Mouse (Mus musculus): ENCODE results near the gene Kptn.

Gene Kptn

DNA sequence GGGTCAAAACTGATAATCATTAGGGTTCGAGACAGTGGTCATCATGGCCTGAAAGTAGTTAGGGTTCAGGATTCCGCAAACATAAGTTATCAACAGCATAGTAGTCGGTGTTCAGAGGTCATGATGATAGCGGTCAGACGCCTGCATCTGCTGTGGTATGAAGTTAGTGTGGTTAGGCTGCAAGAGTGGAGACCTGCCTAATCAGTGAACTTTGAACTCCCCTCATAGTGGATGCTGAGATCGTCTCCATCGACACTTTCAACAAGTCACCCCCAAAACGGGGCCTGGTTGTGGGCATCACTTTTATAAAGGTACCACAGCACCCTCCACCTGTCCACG is 536 bp downstream of the Kptn start:
- no peak for DNase-seq (ENCODE audit: low read depth)

GRCm38 (mm10) chr7:16125829-16126228 is 6.1 kb downstream of the Kptn start:
- DNase-seq (ENCODE audit: low read depth): no peak

- no peak for DNase-seq (ENCODE audit: low read depth)
Measured at GRCm38 (mm10) chr7:16128344-16128743, 8.6 kb downstream of the Kptn start.

DNA sequence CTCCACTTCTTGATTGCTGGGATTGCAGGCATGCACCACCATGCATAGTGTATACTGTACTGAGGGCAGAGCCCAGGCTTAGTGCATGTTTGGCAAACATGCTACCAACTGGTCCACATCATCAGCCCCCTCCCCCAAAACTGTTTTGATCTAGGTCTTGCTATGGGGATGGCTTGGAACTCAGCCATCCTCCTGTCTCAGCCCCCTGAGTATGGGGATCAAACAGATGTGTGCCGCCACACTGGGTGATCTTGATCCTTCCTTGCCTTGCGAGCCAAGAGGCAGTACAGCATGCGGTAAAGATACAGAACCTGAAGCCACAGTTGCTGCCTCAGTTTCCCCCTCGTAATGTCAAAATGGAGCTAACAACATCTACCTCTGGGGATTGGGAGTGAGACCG is 9.2 kb downstream of the Kptn start:
- no peak for DNase-seq (ENCODE audit: low read depth)

DNA sequence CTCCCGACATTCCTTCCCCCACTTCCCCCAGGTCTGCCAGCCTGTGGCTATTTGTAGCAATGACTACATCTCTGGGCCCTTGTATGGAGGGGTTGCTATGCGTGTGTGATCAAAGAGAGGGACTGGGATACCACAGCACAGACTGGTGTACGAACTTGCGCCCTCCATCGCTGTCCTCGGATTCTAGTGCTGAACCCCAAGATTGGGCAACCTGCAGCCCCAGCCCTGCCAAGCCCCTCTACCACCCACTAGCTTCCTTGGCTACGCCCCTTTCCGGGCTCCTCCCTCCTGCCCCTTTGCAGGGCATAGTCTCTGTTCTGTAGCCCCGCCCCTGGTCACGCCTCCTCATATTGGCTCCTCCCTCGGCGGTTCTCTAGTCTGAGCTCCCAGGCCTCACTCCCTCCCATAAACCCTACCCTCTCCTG is 9.7 kb downstream of the Kptn start, which contains the start of gene Slc8a2:
Slc8a2 (plus strand) TSS at position 406 of the 425 bp plus-strand sequence.
- DNase-seq (ENCODE audit: low read depth): peak; percentile 40

DNA sequence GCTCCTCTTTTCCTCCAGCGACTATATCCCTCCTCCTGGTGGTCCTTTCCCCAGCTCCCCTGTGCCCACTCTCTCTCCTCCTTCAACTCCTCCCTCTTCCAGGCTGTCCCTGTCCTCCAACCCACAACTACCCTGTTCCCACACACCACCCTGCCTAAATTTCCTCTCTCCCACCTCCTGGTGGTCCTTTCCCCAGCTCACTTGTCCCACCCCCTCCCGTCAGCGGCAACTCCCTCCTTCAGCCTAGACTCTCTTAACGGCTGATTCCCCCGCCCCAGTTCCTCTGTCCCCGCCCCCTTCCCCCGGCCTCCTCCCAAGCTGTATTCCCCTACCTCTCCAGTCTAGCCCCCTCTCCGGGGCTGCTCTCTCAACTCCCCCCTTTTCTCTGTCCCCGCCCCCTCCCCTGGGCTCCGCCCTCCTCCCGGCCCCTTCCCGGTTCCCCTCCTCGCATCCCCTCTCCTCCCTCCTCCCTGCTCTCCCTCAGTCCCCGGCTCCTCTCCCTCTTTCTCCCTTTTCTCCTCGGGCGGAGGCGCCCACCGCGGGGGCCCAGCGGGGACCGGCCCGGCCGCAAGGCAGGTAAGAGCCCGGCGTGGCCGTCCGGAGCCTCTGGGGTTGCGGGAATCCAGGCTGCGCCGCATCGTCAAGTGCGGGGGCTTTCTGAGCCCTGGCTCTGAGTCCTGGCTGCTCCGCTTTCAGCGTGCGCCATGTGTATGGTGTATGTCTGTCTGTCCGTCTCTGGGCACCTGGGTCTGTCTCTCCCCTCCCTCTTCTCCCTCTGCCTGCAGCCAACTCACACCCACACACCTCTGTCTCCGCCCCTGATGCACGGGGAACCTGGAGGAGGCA is 10.4 kb downstream of the Kptn start:
- no peak for DNase-seq (ENCODE audit: low read depth)

GRCm38 (mm10) chr7:16130956-16131634 is 11.4 kb downstream of the Kptn start:
- DNase-seq (ENCODE audit: low read depth): no peak

- DNase-seq (ENCODE audit: low read depth): no peak
Measured at GRCm38 (mm10) chr7:16132161-16132581, 12.5 kb downstream of the Kptn start.

DNA sequence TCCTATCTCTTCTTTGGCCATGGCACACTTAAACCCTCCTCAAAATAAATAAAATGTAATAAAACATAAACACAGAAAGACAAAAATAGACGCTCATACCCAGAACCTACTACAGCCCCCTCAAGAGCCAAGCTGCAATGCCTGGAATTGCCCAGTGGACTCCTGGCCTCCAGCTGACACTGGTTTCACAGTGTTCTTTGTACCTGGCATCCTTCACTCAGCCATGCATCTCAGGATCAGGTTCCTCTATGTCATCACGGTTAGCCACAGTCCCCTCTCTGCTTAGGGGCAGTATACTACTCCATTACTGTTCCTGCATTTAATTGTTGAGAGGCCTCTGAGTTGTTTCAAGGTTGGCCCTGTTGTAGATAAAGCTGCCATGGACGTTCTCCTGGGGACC is 13.2 kb downstream of the Kptn start:
- DNase-seq (ENCODE audit: low read depth): no peak

DNA sequence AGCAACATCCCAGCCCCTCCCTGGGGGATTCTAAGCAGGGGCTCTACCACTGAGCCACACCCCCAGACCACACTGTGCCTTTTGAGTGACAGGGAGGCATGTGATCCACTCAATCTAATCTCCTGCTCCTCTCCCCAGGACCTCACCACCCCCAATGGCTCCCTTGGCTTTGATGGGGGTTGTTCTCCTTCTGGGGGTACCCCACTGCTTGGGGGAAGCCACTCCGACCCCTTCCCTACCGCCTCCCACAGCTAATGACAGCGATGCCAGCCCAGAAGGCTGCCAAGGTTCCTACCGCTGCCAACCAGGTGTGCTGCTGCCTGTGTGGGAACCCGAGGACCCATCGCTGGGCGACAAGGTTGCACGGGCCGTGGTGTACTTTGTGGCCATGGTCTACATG is 14.0 kb downstream of the Kptn start:
- DNase-seq (ENCODE audit: low read depth): no peak

GRCm38 (mm10) chr7:16134951-16135392 is 15.3 kb downstream of the Kptn start:
- DNase-seq (ENCODE audit: low read depth): no peak

DNA sequence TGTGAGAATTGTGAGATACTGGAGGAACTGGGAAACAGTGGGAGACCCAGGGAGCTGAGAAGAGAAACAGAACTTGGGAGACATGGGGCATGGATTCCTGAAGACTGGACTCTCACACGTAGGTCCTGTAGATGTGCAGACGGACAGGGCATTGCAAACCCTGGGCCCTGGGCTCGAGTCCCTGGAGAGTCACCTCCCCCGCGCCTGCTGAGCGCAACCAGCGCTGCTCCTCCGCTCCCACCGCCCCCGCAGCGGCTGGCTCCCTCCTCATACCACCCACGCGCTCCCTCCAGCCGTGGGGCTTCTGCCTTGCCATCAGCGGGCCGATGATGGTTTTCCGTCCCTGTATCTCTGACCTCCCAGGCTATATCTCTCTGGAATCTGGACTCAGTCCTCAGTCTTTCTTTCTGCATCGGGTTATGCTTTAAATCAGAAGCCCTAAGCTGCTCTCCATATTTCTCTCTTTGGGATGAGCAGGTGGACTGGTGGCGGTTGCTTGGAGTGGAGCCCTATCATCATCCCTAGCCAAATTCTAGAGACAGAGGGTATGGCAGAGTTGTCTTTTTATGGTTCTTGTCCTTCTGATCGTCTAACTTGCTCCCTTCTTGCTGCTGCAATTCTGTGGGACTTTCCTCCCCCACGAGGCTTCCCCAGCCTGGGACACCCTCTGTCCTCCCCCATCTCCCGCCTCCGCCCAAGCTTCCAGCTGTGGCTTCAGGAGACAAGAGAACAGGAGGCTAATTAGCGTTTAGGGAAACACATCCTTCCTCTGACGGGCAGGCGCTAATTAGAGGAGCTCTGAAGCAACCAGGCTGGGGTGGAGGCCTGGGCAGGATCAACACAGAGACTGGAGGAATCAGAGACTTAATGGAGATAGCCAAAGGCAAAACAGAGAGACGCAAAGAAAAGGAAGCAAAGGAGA is 27.1 kb downstream of the Kptn start:
- no peak for DNase-seq (ENCODE audit: low read depth)

DNA sequence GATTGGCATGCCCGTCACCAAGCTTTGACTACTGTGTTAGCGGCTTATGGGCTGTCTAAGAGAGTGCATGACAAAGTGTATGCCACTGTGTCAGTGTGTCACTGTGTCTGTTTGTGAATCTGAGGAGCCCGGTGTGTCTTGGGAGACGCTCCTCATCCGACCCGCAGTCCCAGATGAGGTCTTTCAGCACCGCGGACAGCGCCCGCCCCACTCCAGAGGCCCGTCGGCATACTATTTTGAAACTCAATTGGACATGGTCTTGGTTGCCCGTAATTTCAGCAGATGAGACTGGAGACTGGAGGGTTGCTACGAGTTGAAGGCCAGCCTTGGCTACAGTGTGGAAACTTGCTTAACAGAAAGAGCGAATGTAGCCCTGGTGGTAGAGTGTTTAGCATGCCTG is 27.9 kb downstream of the Kptn start:
- DNase-seq (ENCODE audit: low read depth): peak; percentile 46

GRCm38 (mm10) chr7:16149241-16149640 is 29.5 kb downstream of the Kptn start:
- DNase-seq (ENCODE audit: low read depth): no peak

GRCm38 (mm10) chr7:16150191-16151145 is 30.8 kb downstream of the Kptn start:
- no peak for DNase-seq (ENCODE audit: low read depth)

DNA sequence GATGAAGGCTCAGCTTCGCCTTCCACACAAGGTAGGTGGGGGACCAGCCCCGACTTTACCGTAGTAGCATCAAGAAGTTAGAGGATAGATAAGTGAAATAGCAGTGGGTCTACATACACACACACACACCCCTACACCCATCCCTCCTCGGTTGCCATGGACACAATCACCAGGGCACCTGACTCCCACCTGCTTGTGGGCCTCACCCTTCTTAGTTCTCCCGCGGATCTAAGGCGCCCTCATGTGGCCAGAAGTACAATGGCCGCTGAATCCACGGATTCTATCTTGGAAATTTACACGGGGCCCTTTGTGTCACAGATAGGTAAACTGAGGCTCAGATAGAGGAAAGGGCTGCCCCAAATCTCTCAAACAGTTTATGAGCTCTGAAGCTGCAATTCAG is 33.8 kb downstream of the Kptn start:
- peak; percentile 28 for DNase-seq (ENCODE audit: low read depth)

- no peak for DNase-seq (ENCODE audit: low read depth)
Measured at GRCm38 (mm10) chr7:16155132-16155872, 35.6 kb downstream of the Kptn start.

GRCm38 (mm10) chr7:16156105-16156714 is 36.5 kb downstream of the Kptn start:
- DNase-seq (ENCODE audit: low read depth): no peak

DNA sequence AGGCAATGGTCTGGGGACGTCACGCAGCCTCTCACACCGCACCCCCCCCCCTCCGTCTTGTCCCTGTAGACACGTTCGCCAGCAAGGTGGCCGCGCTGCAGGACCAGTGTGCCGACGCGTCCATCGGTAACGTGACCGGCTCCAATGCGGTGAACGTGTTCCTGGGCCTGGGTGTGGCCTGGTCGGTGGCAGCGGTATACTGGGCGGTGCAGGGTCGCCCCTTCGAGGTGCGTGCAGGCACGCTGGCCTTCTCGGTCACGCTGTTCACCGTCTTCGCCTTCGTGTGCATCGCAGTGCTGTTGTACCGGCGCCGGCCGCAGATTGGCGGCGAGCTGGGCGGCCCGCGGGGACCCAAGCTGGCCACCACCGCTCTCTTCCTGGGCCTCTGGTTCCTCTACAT is 39.0 kb downstream of the Kptn start:
- no peak for DNase-seq (ENCODE audit: low read depth)

DNA sequence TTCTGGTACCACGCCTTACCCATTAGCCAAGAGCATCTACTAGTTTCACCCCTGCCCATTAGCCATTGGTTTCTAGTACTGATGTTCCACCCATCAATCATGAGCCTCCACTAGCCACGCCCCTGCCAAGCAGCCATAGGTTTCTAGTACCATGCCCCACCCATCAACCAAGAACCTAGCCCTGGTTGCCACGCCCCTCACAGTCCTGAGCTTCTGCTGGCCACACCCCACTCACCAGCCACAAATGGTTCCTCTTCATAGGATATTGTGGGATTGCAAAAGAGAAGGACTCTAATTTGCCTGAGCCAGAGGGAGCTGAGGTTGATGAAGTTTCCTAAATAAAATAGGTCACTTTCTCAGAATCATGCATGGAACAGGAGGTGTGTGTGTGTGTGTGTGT is 41.0 kb downstream of the Kptn start:
- DNase-seq (ENCODE audit: low read depth): peak; percentile 17

Data from c-Kit-positive CD71-positive TER-119-negative erythroid progenitor cells, embryonic 14.5 days (primary cell).